ENCODE assay signal across 9 mouse cellular contexts in genomic region chrX:7762921-7763197, GRCm38 (mm10). TPM values are rescaled to one million over a fixed set of nuclear protein-coding genes. Genes with fewer than 3 reads are reported as not detected.
DNase-seq lines count a peak whose midpoint lies in the region; ATAC-seq and TF ChIP-seq lines count a peak whose summit lies in the region.
"Had no signal": no experiment of that assay in that cellular context is flagged by ENCODE, and none has a peak within 500 bp of the region (broad histone marks: within the 10 kb centered on the region; RNA-seq: fewer than 3 reads in every experiment).

No protein-coding gene starts in this region.

- H3K27ac ChIP-seq in lung, embryonic 15.5 days: peak overlapping the region; percentile 55
- H3K27ac ChIP-seq in embryonic fibroblast, embryonic 13.5 days (ENCODE audit: insufficient read depth, low read length): peak overlapping the region; percentile 91
- peak overlapping the region; percentile 73 for H3K27ac ChIP-seq in intestine, postnatal 0 days (ENCODE audit: low read depth, low read length)
- peak overlapping the region; percentile 72 for H3K27ac ChIP-seq in neural tube, embryonic 15.5 days (replicated peaks)

- peak overlapping the region; percentile 67 for H3K4me3 ChIP-seq in lung, embryonic 15.5 days
- H3K4me3 ChIP-seq in embryonic fibroblast, embryonic 13.5 days (ENCODE audit: insufficient read depth, low read length): peak overlapping the region; percentile 93
- peak overlapping the region; percentile 63 for H3K4me3 ChIP-seq in intestine, postnatal 0 days (ENCODE audit: low read depth, low read length)
- peak overlapping the region; percentile 61 for H3K4me3 ChIP-seq in neural tube, embryonic 15.5 days (replicated peaks)

- peak; percentile 28; the same call in 1 of the 2 replicates for ATAC-seq in lung, embryonic 15.5 days (ENCODE audit: borderline replicate concordance, extremely low read depth, low FRiP score, low TSS enrichment)
- ATAC-seq in intestine, postnatal 0 days: peak; percentile 37
- peak; percentile 37; the same call in 1 of the 2 replicates for ATAC-seq in neural tube, embryonic 15.5 days (ENCODE audit: low FRiP score)

- H3K4me1 ChIP-seq in lung, embryonic 15.5 days: peaks cover 17% of the 10 kb centered on the region
- H3K4me1 ChIP-seq in embryonic fibroblast, embryonic 13.5 days (ENCODE audit: control insufficient read depth, insufficient read depth, low read length): peaks cover 4% of the 10 kb centered on the region; the same call in 1 of the 2 replicates
- H3K4me1 ChIP-seq in intestine, postnatal 0 days (replicated peaks; ENCODE audit: control insufficient read depth, insufficient read depth, low read length): no peaks in the 10 kb centered on the region
- peaks cover 27% of the 10 kb centered on the region for H3K4me1 ChIP-seq in neural tube, embryonic 15.5 days

- peaks cover 8% of the 10 kb centered on the region for H3K36me3 ChIP-seq in lung, embryonic 15.5 days
- H3K36me3 ChIP-seq in intestine, postnatal 0 days (ENCODE audit: control insufficient read depth, insufficient read depth): peaks cover 8% of the 10 kb centered on the region; the same call in 1 of the 2 replicates
- H3K36me3 ChIP-seq in neural tube, embryonic 15.5 days: peaks cover 7% of the 10 kb centered on the region

- WGBS in lung, embryonic 15.5 days: 15% methylated on average over 21 of the region's 21 CpGs
- WGBS in intestine, postnatal 0 days: 15% methylated on average over 21 of the region's 21 CpGs
- WGBS in neural tube, embryonic 15.5 days: 35% methylated on average over 21 of the region's 21 CpGs

- intact Hi-C loops in gastrocnemius, postnatal 14 days (cut with DNase I; ENCODE audit: low total_unique reads): no loop called here

- TF ChIP-seq CTCF in embryonic fibroblast, embryonic 13.5 days (IDR thresholded peaks at IDR 0.05; ENCODE audit: borderline replicate concordance, insufficient read depth, low read length): no peak
- TF ChIP-seq CTCF in intestine, postnatal 0 days (IDR thresholded peaks at IDR 0.05; ENCODE audit: low read depth): no peak

- no peaks in the 10 kb centered on the region for H3K27me3 ChIP-seq in lung, embryonic 15.5 days
- no peaks in the 10 kb centered on the region for H3K27me3 ChIP-seq in intestine, postnatal 0 days (replicated peaks; ENCODE audit: control insufficient read depth, insufficient read depth, low read length)
- H3K27me3 ChIP-seq in neural tube, embryonic 15.5 days (replicated peaks): no peaks in the 10 kb centered on the region

- peak overlapping the region; percentile 66 for H3K4me2 ChIP-seq in lung, embryonic 15.5 days
- peak overlapping the region; percentile 69 for H3K4me2 ChIP-seq in intestine, postnatal 0 days (replicated peaks; ENCODE audit: low read depth)
- peak overlapping the region; percentile 63 for H3K4me2 ChIP-seq in neural tube, embryonic 15.5 days

- no peak for TF ChIP-seq POLR2A in embryonic fibroblast, embryonic 13.5 days (IDR thresholded peaks at IDR 0.05; ENCODE audit: low read depth, low read length)

- H3K9me3 ChIP-seq in lung, embryonic 15.5 days: no peaks in the 10 kb centered on the region
- H3K9me3 ChIP-seq in intestine, postnatal 0 days (ENCODE audit: control insufficient read depth): no peaks in the 10 kb centered on the region
- H3K9me3 ChIP-seq in neural tube, embryonic 15.5 days (replicated peaks): no peaks in the 10 kb centered on the region

- peak overlapping the region; percentile 66 for H3K9ac ChIP-seq in lung, embryonic 15.5 days
- peak overlapping the region; percentile 58 for H3K9ac ChIP-seq in intestine, postnatal 0 days (ENCODE audit: low read depth, low read length)
- H3K9ac ChIP-seq in neural tube, embryonic 15.5 days (replicated peaks): peak overlapping the region; percentile 57

- no peak for DNase-seq in lung, postnatal 10 days
- DNase-seq in urinary bladder, postnatal 36 days (ENCODE audit: low spot score in 2 of 2): no peak
- no peak for DNase-seq in gastrocnemius, postnatal 14 days
- DNase-seq in thymus, postnatal 14 days: no peak

RNA-seq across cellular contexts. Expression of gene Tfe3, which starts 0.5 kb away (rescaled TPM):
- polyA plus RNA-seq in lung, embryonic 15.5 days (2015; fragmentation: Nextera tagmentation; extraction: Ambion mirVana): 29.2 and 30.5 TPM in 2 replicates
- polyA plus RNA-seq in embryonic fibroblast, embryonic 13.5 days (2011; ENCODE audit: insufficient read length, low read depth, missing spikeins): 49.1 and 53.4 TPM in 2 replicates
- 15.3 and 16.2 TPM in 2 replicates for polyA plus RNA-seq in intestine, postnatal 0 days (2015; fragmentation: Nextera tagmentation; extraction: Ambion mirVana)
- polyA plus RNA-seq in neural tube, embryonic 15.5 days (2015; fragmentation: Nextera tagmentation; extraction: Ambion mirVana): 24.7 and 25.2 TPM in 2 replicates
- total RNA-seq in gastrocnemius, postnatal 14 days (2021): 1 to 10 TPM; 8.8 to 9.7 TPM

RNA-seq across cellular contexts. Expression of gene Ccdc120, which starts 12.2 kb away (rescaled TPM):
- 23.5 and 23.6 TPM in 2 replicates for polyA plus RNA-seq in lung, embryonic 15.5 days (2015; fragmentation: Nextera tagmentation; extraction: Ambion mirVana)
- polyA plus RNA-seq in embryonic fibroblast, embryonic 13.5 days (2011; ENCODE audit: insufficient read length, low read depth, missing spikeins): 2.5 and 3.5 TPM in 2 replicates
- polyA plus RNA-seq in intestine, postnatal 0 days (2015; fragmentation: Nextera tagmentation; extraction: Ambion mirVana): 20.7 and 22.2 TPM in 2 replicates
- 50.8 and 56.3 TPM in 2 replicates for polyA plus RNA-seq in neural tube, embryonic 15.5 days (2015; fragmentation: Nextera tagmentation; extraction: Ambion mirVana)
- total RNA-seq in gastrocnemius, postnatal 14 days (2021): 1 to 10 TPM in 1 of 2 experiments, under 1 TPM in 1; 0.86 to 1.8 TPM

RNA-seq across cellular contexts. Expression of gene Gripap1, which starts 26.7 kb away (rescaled TPM):
- polyA plus RNA-seq in lung, embryonic 15.5 days (2015; fragmentation: Nextera tagmentation; extraction: Ambion mirVana): 39.7 and 41.7 TPM in 2 replicates
- polyA plus RNA-seq in embryonic fibroblast, embryonic 13.5 days (2011; ENCODE audit: insufficient read length, low read depth, missing spikeins): 37.7 and 42.1 TPM in 2 replicates
- 17.6 and 22.2 TPM in 2 replicates for polyA plus RNA-seq in intestine, postnatal 0 days (2015; fragmentation: Nextera tagmentation; extraction: Ambion mirVana)
- 63.0 and 67.4 TPM in 2 replicates for polyA plus RNA-seq in neural tube, embryonic 15.5 days (2015; fragmentation: Nextera tagmentation; extraction: Ambion mirVana)
- total RNA-seq in gastrocnemius, postnatal 14 days (2021): 10 to 100 TPM; 16.8 to 17.4 TPM

RNA-seq across cellular contexts. Expression of gene Praf2, which starts 34.6 kb away (rescaled TPM):
- polyA plus RNA-seq in lung, embryonic 15.5 days (2015; fragmentation: Nextera tagmentation; extraction: Ambion mirVana): 58.9 and 60.6 TPM in 2 replicates
- polyA plus RNA-seq in embryonic fibroblast, embryonic 13.5 days (2011; ENCODE audit: insufficient read length, low read depth, missing spikeins): 112 and 126 TPM in 2 replicates
- 18.2 and 24.0 TPM in 2 replicates for polyA plus RNA-seq in intestine, postnatal 0 days (2015; fragmentation: Nextera tagmentation; extraction: Ambion mirVana)
- 128 and 132 TPM in 2 replicates for polyA plus RNA-seq in neural tube, embryonic 15.5 days (2015; fragmentation: Nextera tagmentation; extraction: Ambion mirVana)
- 1 to 10 TPM; 6.1 to 9.0 TPM for total RNA-seq in gastrocnemius, postnatal 14 days (2021)

RNA-seq across cellular contexts. Expression of gene Gm45208, which starts 40.8 kb away (rescaled TPM):
- polyA plus RNA-seq in lung, embryonic 15.5 days (2015; fragmentation: Nextera tagmentation; extraction: Ambion mirVana): not detected in 2 replicates
- not detected in 2 replicates for polyA plus RNA-seq in embryonic fibroblast, embryonic 13.5 days (2011; ENCODE audit: insufficient read length, low read depth, missing spikeins)
- not detected in 2 replicates for polyA plus RNA-seq in intestine, postnatal 0 days (2015; fragmentation: Nextera tagmentation; extraction: Ambion mirVana)
- 1.4 TPM in 1 of 2 replicates, not detected in the other for polyA plus RNA-seq in neural tube, embryonic 15.5 days (2015; fragmentation: Nextera tagmentation; extraction: Ambion mirVana)
- not detected for total RNA-seq in gastrocnemius, postnatal 14 days (2021)
- total RNA-seq: megakaryocyte-erythroid progenitor cell, adult 5-6 weeks had no signal
